Mouse (Mus musculus) hindbrain, embryonic 11.5 days (tissue): Measurements from ENCODE around the gene Hoxd12. TPM values are rescaled to one million over a fixed set of nuclear protein-coding genes. Genes with fewer than 3 reads are reported as not detected.
A peak's percentile ranks its signal among the peaks of the same experiment; 100 is the strongest.

Experiments used
- ATAC-seq: fragments of 200-750 bp; cut with Nextera tagmentation; 2 replicates; pipeline ENCODE4 v1.8.0; 2017; ENCODE audit warnings: mild to moderate bottlenecking, moderate TSS enrichment, moderate library complexity; ENCODE audit not compliant: low FRiP score
- DNase-seq: peaks from one replicate; pipeline ENCODE4 v3.0.0-alpha.2; 2015; ENCODE audit warnings: low spot score
- H3K27ac ChIP-seq: fragments of 300-500 bp; sonication (generic); 2 replicates; pipeline ENCODE4 v1.5.1; 2014; ENCODE audit warnings: mild to moderate bottlenecking, low read depth, low read length
- H3K27me3 ChIP-seq: fragments of 300-500 bp; sonication (generic); 2 replicates; pipeline ENCODE4 v1.6.1; 2014; ENCODE audit warnings: mild to moderate bottlenecking, low read length, moderate library complexity, mixed read lengths; ENCODE audit not compliant: control insufficient read depth, insufficient read depth
- H3K36me3 ChIP-seq: fragments of 300-500 bp; sonication (generic); 2 replicates; pipeline ENCODE4 v1.6.1; 2014; ENCODE audit warnings: mild to moderate bottlenecking, low read length, moderate library complexity, mixed read lengths; ENCODE audit not compliant: control insufficient read depth, insufficient read depth
- H3K4me1 ChIP-seq: fragments of 300-500 bp; sonication (generic); replicated peaks from 2 replicates; pipeline ENCODE4 v1.6.1; 2014; ENCODE audit warnings: low read length, mixed read lengths; ENCODE audit not compliant: control insufficient read depth, insufficient read depth
- H3K4me2 ChIP-seq: fragments of 300-500 bp; sonication (generic); replicated peaks from 2 replicates; pipeline ENCODE4 v1.6.1; 2014; ENCODE audit warnings: mild to moderate bottlenecking, low read depth, low read length
- H3K4me3 ChIP-seq: fragments of 300-500 bp; sonication (generic); 2 replicates; pipeline ENCODE4 v1.5.1; 2014; ENCODE audit warnings: low read depth, low read length
- H3K9ac ChIP-seq: fragments of 300-500 bp; sonication (generic); 2 replicates; pipeline ENCODE4 v1.6.1; 2014; ENCODE audit warnings: low read depth, low read length
- H3K9me3 ChIP-seq: fragments of 300-500 bp; sonication (generic); 2 replicates; pipeline ENCODE4 v1.6.1; 2016; ENCODE audit warnings: low read length; ENCODE audit not compliant: control insufficient read depth
- WGBS: fragments of 180-500 bp; shearing (Covaris S2); extraction: QIAGEN DNeasy Blood & Tissue Kit; methylation state at CpG from one replicate; pipeline ENCODE4 v1.1.7; 2014; 5-methylcytosine and 5-hydroxymethylcytosine counted together
- polyA plus RNA-seq: library from polyadenylated mRNA; unstranded; fragments of >200 nt; fragmentation: Nextera tagmentation; extraction: Ambion mirVana; gene quantifications from 2 replicates; pipeline ENCODE4 v1.2.1, GENCODE M21; 2014

Gene Hoxd12
- polyA plus RNA-seq, 1 experiment from 2014 or later = not detected

- WGBS = 2% methylated on average over 26 of the region's 26 CpGs
- Histone ChIP-seq H3K9me3 (no peaks in the 10 kb centered on the region), H3K36me3 (no peaks in the 10 kb centered on the region), H3K9ac (no peak overlapping the region), H3K27me3 (peaks cover 75% of the 10 kb centered on the region), H3K4me1 (no peaks in the 10 kb centered on the region), H3K27ac (no peak overlapping the region), H3K4me2 (peak overlapping the region; percentile 37), H3K4me3 (0 out of 2 replicates have a peak overlapping the region, but pooled peaks have one; percentile 8)
- DNase-seq = peak; percentile 97
- peak; percentile 83 for ATAC-seq
Observed at GRCm38 (mm10) chr2:74715504-74716241, 40.9 kb downstream of the Hoxd12 start.

- Histone ChIP-seq H3K9me3 (no peaks in the 10 kb centered on the region), H3K4me2 (no peak overlapping the region), H3K27me3 (peaks cover 83% of the 10 kb centered on the region), H3K4me1 (no peaks in the 10 kb centered on the region), H3K36me3 (no peaks in the 10 kb centered on the region), H3K9ac (no peak overlapping the region), H3K27ac (no peak overlapping the region), H3K4me3 (no peak overlapping the region)
- 10% methylated on average over 2 of the region's 2 CpGs for WGBS
- ATAC-seq = no peak
- DNase-seq = no peak
Observed at GRCm38 (mm10) chr2:74720384-74720783, 45.6 kb downstream of the Hoxd12 start.

- H3K4me3 ChIP-seq = no peak overlapping the region
- H3K4me1 ChIP-seq = no peaks in the 10 kb centered on the region
- no peak for DNase-seq
- H3K36me3 ChIP-seq = no peaks in the 10 kb centered on the region
- no peak overlapping the region for H3K27ac ChIP-seq
- ATAC-seq = no peak
- WGBS = 11% methylated on average over 5 of the region's 5 CpGs
- H3K4me2 ChIP-seq = no peak overlapping the region
- H3K9me3 ChIP-seq = no peaks in the 10 kb centered on the region
- H3K9ac ChIP-seq = no peak overlapping the region
- H3K27me3 ChIP-seq = peaks cover 83% of the 10 kb centered on the region
Observed at GRCm38 (mm10) chr2:74720955-74721491, 46.2 kb downstream of the Hoxd12 start.

- Histone ChIP-seq H3K27me3 (peaks cover 85% of the 10 kb centered on the region), H3K4me1 (no peaks in the 10 kb centered on the region), H3K4me2 (no peak overlapping the region), H3K9ac (0 out of 2 replicates have a peak overlapping the region, but pooled peaks have one; percentile 12), H3K9me3 (no peaks in the 10 kb centered on the region), H3K36me3 (no peaks in the 10 kb centered on the region), H3K4me3 (peak overlapping the region; percentile 58; the same call in 1 of the 2 replicates), H3K27ac (no peak overlapping the region)
- 7% methylated on average over 6 of the region's 6 CpGs for WGBS
- no peak for ATAC-seq
- no peak for DNase-seq
Observed at GRCm38 (mm10) chr2:74721882-74722281, 47.1 kb downstream of the Hoxd12 start.

GRCm38 (mm10) chr2:74722949-74723348 is 48.1 kb downstream of the Hoxd12 start:
- peak overlapping the region; percentile 62 for H3K9ac ChIP-seq
- H3K27me3 ChIP-seq = peaks cover 93% of the 10 kb centered on the region
- H3K4me1 ChIP-seq = no peaks in the 10 kb centered on the region
- 7% methylated on average over 8 of the region's 8 CpGs for WGBS
- peak overlapping the region; percentile 39 for H3K4me2 ChIP-seq
- peak overlapping the region; percentile 58 for H3K4me3 ChIP-seq
- H3K9me3 ChIP-seq = no peaks in the 10 kb centered on the region
- no peak for ATAC-seq
- 0 out of 2 replicates have a peak overlapping the region, but pooled peaks have one; percentile 81 for H3K27ac ChIP-seq
- no peak for DNase-seq
- no peaks in the 10 kb centered on the region for H3K36me3 ChIP-seq

GRCm38 (mm10) chr2:74724244-74725015 is 49.6 kb downstream of the Hoxd12 start:
- no peak for ATAC-seq
- H3K27ac ChIP-seq = peak overlapping the region; percentile 81
- H3K4me3 ChIP-seq = peak overlapping the region; percentile 58
- no peaks in the 10 kb centered on the region for H3K4me1 ChIP-seq
- 8% methylated on average over 7 of the region's 7 CpGs for WGBS
- no peaks in the 10 kb centered on the region for H3K9me3 ChIP-seq
- H3K27me3 ChIP-seq = peaks cover 97% of the 10 kb centered on the region
- no peaks in the 10 kb centered on the region for H3K36me3 ChIP-seq
- H3K9ac ChIP-seq = peak overlapping the region; percentile 62
- DNase-seq = no peak
- peak overlapping the region; percentile 39 for H3K4me2 ChIP-seq

GRCm38 (mm10) chr2:74725171-74725570 is 50.4 kb downstream of the Hoxd12 start:
- Histone ChIP-seq H3K4me1 (no peaks in the 10 kb centered on the region), H3K4me3 (peak overlapping the region; percentile 58), H3K27me3 (peaks cover 94% of the 10 kb centered on the region), H3K36me3 (no peaks in the 10 kb centered on the region), H3K27ac (peak overlapping the region; percentile 81), H3K4me2 (peak overlapping the region; percentile 39), H3K9me3 (no peaks in the 10 kb centered on the region), H3K9ac (peak overlapping the region; percentile 62)
- WGBS = 1% methylated on average over 17 of the region's 17 CpGs
- ATAC-seq = no peak
- DNase-seq = no peak

GRCm38 (mm10) chr2:74726551-74726950 is 51.7 kb downstream of the Hoxd12 start, which contains the start of gene Gm28230:
TSS of gene Gm28230 (plus strand) at chr2:74726728.
- H3K4me1 ChIP-seq = no peaks in the 10 kb centered on the region; the same call in 1 of the 2 replicates
- peak within 1 kb of the TSS; percentile 39 for H3K4me2 ChIP-seq
- no peaks in the 10 kb centered on the region for H3K9me3 ChIP-seq
- peak within 1 kb of the TSS; percentile 58 for H3K4me3 ChIP-seq
- DNase-seq (no peak), ATAC-seq (no peak)
- no peaks in the 10 kb centered on the region for H3K36me3 ChIP-seq
- peak within 1 kb of the TSS; percentile 88 for H3K27ac ChIP-seq
- H3K9ac ChIP-seq = peak within 1 kb of the TSS; percentile 66
- H3K27me3 ChIP-seq = peaks cover 96% of the 10 kb centered on the region
- WGBS = 5% methylated on average over 5 of the region's 5 CpGs
